Mouse (Mus musculus): ENCODE measurements around the gene Cntnap2.

DNA sequence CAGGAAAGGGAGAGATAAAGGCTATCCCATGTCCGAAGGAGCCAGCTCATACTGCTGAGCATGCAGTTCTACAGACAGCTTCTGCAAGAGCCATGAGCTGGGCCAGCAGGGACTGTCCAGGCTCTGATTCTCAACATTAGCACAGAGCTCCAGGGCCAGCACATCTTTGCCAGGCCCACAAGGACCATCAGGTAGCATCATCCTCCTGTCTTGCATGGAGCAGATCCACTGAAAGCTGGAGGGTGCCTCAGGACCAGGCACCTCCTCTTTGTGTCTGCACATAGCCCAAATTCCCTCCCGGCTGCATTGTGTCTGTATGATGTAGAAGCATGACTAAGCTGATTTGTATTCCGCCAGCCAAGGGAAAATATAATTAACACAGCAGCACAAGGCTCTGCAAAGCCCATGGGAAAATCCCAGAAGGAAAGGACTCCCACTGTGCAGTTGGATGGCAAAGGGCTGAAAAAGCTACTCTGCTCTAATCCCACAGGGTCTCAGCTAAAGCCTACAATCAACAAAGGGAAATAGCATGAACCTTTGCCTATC is 2180.3 kb downstream of the Cntnap2 start:
- TF ChIP-seq POLR2AphosphoS5 (IDR thresholded peaks at IDR 0.05; ENCODE audit: insufficient replicate concordance, low read depth, low read length) (no peak), CTCF (IDR thresholded peaks at IDR 0.05; ENCODE audit: low read depth, low read length) (no peak)

Measured in G1E (cell line).